Mouse (Mus musculus): ENCODE data around the gene Teddm2. TPM values are rescaled to one million over a fixed set of nuclear protein-coding genes. Genes with fewer than 3 reads are reported as not detected.

Teddm2 gene
- total and polyA plus RNA-seq, 3 experiments, result 0.08 to 0.22 TPM; not detected in 1

GRCm38 (mm10) chr1:153945181-153945580 is 45.2 kb upstream of the Teddm2 start:
- H3K36me3 ChIP-seq (ENCODE audit: control insufficient read depth in 1 of 2, insufficient read depth in 2 of 2, low read length in 2 of 2), result no peaks in the 10 kb centered on the region
- no peak overlapping the region for H3K9ac ChIP-seq (ENCODE audit: control insufficient read depth, low read depth, low read length, poor library complexity, severe bottlenecking)
- no peak overlapping the region for H3K27ac ChIP-seq (ENCODE audit: control insufficient read depth, low read depth, low read length)
- TF ChIP-seq USF1 (IDR thresholded peaks at IDR 0.05; ENCODE audit: low read depth, low read length), result no peak
- no peak for TF ChIP-seq RCOR1 (IDR thresholded peaks at IDR 0.05; ENCODE audit: low read depth, low read length)
- no peak for DNase-seq (ENCODE audit: low read depth, low spot score)
- H3K27me3 ChIP-seq (ENCODE audit: control insufficient read depth in 1 of 2, insufficient read depth in 2 of 2, low read length in 2 of 2), result no peaks in the 10 kb centered on the region
- H3K4me1 ChIP-seq (ENCODE audit: control insufficient read depth in 1 of 2, insufficient read depth in 2 of 2, low read length in 2 of 2), result no peaks in the 10 kb centered on the region
- no peak overlapping the region for H3K4me3 ChIP-seq (ENCODE audit: control insufficient read depth in 1 of 2, insufficient read depth in 1 of 2, low read depth in 2 of 2, low read length in 2 of 2)
- H3K79me2 ChIP-seq (ENCODE audit: control insufficient read depth, insufficient read depth, low read length, poor library complexity), result no peaks in the 10 kb centered on the region
- H3K9me3 ChIP-seq (replicated peaks; ENCODE audit: insufficient read depth, low read length), result no peaks in the 10 kb centered on the region

- no peak overlapping the region for H3K9ac ChIP-seq (ENCODE audit: control insufficient read depth, low read depth, low read length, poor library complexity, severe bottlenecking)
- H3K79me2 ChIP-seq (ENCODE audit: control insufficient read depth, insufficient read depth, low read length, poor library complexity), result no peaks in the 10 kb centered on the region
- TF ChIP-seq ELF1 (IDR thresholded peaks at IDR 0.05; ENCODE audit: low read depth, low read length), result no peak
- TF ChIP-seq BHLHE40 (IDR thresholded peaks at IDR 0.05; ENCODE audit: borderline replicate concordance, low read depth, low read length), result no peak
- TF ChIP-seq MYC (IDR thresholded peaks at IDR 0.05; ENCODE audit: low read depth, low read length), result no peak
- no peak for TF ChIP-seq CHD1 (IDR thresholded peaks at IDR 0.05; ENCODE audit: low read depth, low read length)
- TF ChIP-seq TCF12 (IDR thresholded peaks at IDR 0.05; ENCODE audit: low read depth, low read length), result no peak
- no peak for TF ChIP-seq POLR2AphosphoS2 (IDR thresholded peaks at IDR 0.05; ENCODE audit: low read length)
- TF ChIP-seq MXI1 (IDR thresholded peaks at IDR 0.05; ENCODE audit: low read depth, low read length), result no peak
- TF ChIP-seq MAFK (IDR thresholded peaks at IDR 0.05; ENCODE audit: borderline replicate concordance, low read depth, low read length), result no peak
- no peak for TF ChIP-seq MEF2A (IDR thresholded peaks at IDR 0.05; ENCODE audit: extremely low read depth, insufficient replicate concordance, low read depth, low read length, poor library complexity, severe bottlenecking)
- no peak for TF ChIP-seq USF2 (IDR thresholded peaks at IDR 0.05; ENCODE audit: borderline replicate concordance in 1 of 2, insufficient read depth in 1 of 2, low read depth in 1 of 2, low read length in 2 of 2)
- no peak for TF ChIP-seq CHD2 (IDR thresholded peaks at IDR 0.05; ENCODE audit: low read length)
- no peak for TF ChIP-seq TBP (IDR thresholded peaks at IDR 0.05; ENCODE audit: low read depth, low read length)
- no peak for TF ChIP-seq SMC3 (IDR thresholded peaks at IDR 0.05; ENCODE audit: low read depth, low read length)
- TF ChIP-seq MAX (IDR thresholded peaks at IDR 0.05; ENCODE audit: low read length), result no peak
- H3K27ac ChIP-seq (ENCODE audit: control insufficient read depth, low read depth, low read length), result no peak overlapping the region
- no peaks in the 10 kb centered on the region for H3K36me3 ChIP-seq (ENCODE audit: control insufficient read depth in 1 of 2, insufficient read depth in 2 of 2, low read length in 2 of 2)
- no peak for DNase-seq (ENCODE audit: low read depth, low spot score)
- no peaks in the 10 kb centered on the region for H3K9me3 ChIP-seq (replicated peaks; ENCODE audit: insufficient read depth, low read length)
- H3K27me3 ChIP-seq (ENCODE audit: control insufficient read depth in 1 of 2, insufficient read depth in 2 of 2, low read length in 2 of 2), result no peaks in the 10 kb centered on the region
- no peak overlapping the region for H3K4me3 ChIP-seq (ENCODE audit: control insufficient read depth in 1 of 2, insufficient read depth in 1 of 2, low read depth in 2 of 2, low read length in 2 of 2)
- no peaks in the 10 kb centered on the region for H3K4me1 ChIP-seq (ENCODE audit: control insufficient read depth in 1 of 2, insufficient read depth in 2 of 2, low read length in 2 of 2)
Observed at GRCm38 (mm10) chr1:153940986-153941385, 41.0 kb upstream of the Teddm2 start.

Data from MEL (cell line).